Mouse (Mus musculus): ENCODE data around the gene Calm4.

DNA sequence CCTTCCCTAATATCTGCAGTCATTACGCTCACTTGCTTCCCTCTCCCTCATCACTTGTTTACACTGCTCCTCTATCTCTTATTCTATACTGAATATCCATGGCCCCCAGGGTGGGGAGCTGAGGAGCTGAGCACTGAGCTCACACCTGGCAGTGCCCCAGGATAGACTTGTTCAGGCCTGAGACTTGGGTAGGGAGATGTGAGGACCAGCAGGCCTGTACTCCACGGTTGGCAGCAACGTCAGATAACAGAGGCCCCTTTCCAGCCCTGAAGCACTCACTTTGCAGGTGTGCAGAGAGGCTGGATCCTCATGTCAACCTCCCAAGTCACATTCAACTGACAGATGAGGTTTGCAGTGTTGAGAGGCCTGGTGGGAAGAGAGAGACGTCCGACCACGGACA, 39.6 kb downstream of the Calm4 start:
- TF ChIP-seq CTCF (IDR thresholded peaks at IDR 0.05; ENCODE audit: low read depth) (no peak), EP300 (IDR thresholded peaks at IDR 0.05; ENCODE audit: low read depth) (no peak)
